Mouse (Mus musculus): ENCODE results near the gene Izumo4. TPM values are rescaled to one million over a fixed set of nuclear protein-coding genes. Genes with fewer than 3 reads are reported as not detected.

Izumo4 gene
- polyA plus RNA-seq, 2 experiments: 4.0 to 11.3 TPM

DNA sequence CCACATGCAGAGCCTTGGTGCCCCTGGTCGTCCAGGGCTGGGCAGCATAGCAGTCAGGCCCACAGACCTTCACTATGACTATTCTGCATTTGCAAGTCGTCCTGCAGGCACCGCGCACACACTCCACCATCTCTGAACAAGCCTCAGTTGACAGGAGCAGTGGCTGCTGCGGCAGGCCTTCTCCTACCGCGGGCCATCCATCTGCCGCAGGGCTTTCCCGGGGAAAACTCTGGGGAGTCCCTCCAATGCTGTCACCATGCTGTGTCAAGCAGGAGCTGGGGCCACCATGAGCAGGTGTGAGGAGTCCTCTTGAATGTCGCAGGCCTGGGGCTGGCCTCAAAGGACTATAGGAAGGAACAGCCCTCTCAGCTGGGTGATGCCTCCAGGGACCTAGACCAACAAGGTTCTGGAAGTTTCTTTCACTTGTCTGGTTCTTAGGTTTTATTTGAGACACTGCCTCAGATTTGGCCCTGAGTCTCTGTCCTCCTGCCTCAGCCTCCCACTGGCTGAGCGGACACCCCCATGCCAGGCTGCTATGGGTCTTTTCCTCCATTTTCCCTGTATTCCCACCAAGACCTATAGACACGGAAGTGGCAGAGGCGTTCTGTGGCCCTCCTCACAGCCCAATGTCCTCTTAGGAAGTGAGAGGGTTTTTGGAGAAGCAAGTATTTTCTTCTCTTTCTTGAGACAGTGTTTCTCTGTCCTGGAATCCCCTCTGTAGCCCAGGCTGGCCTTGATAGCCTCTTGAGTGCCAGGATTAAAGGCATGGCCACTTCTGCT is 7.6 kb upstream of the Izumo4 start:
- 85% methylated on average over 13 of the region's 13 CpGs for WGBS (ENCODE audit: insufficient replicate concordance)
- Histone ChIP-seq H3K9me3 (ENCODE audit: control insufficient read depth, low read length) (no peaks in the 10 kb centered on the region), H3K4me2 (ENCODE audit: low read depth) (no peak overlapping the region), H3K27me3 (ENCODE audit: control insufficient read depth, insufficient read depth, low read length) (no peaks in the 10 kb centered on the region), H3K27ac (peak overlapping the region; percentile 55), H3K4me3 (ENCODE audit: insufficient read depth in 1 of 2, low read depth in 2 of 2, low read length in 2 of 2) (no peak overlapping the region), H3K4me1 (replicated peaks; ENCODE audit: control insufficient read depth in 2 of 2, insufficient read depth in 2 of 2, low read length in 1 of 2) (peaks cover 49 to 64% of the 10 kb centered on the region in 2 experiments), H3K36me3 (replicated peaks; ENCODE audit: control insufficient read depth, insufficient read depth, low read depth) (peaks cover 11% of the 10 kb centered on the region), H3K9ac (replicated peaks) (no peak overlapping the region)
- TF ChIP-seq EP300 (IDR thresholded peaks at IDR 0.05; ENCODE audit: low read depth) (no peak), CTCF (IDR thresholded peaks at IDR 0.05; ENCODE audit: low read depth) (no peak)
- DNase-seq (ENCODE audit: low read depth in 3 of 3, low spot score in 3 of 3): no peak
- ATAC-seq (ENCODE audit: insufficient read depth): no peak

DNA sequence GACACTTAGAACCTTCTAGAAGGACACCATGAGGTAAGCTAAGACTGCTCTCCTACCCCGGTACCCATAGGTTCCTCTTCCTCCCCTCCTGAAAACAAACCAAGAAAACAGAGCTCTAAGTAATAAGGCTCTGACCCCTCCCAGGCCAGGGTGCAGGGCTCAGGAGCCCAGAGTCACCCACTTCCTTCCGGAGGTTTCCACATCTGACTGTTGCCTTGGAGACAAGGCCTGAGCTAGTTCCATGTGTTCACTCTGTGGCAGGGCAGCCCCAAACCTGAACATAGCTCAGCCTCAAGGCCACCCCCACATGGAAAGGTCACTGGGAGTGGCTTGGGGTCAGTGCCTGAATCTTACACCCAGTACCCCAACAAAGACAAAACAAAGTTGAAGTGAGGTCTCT is 6.8 kb upstream of the Izumo4 start:
- ATAC-seq (ENCODE audit: insufficient read depth) (peak; percentile 9; the same call in 1 of the 2 replicates), DNase-seq (ENCODE audit: low read depth in 3 of 3, low spot score in 3 of 3) (peak in 1 of 3 experiments; percentile 65)
- Histone ChIP-seq H3K4me1 (replicated peaks; ENCODE audit: control insufficient read depth in 2 of 2, insufficient read depth in 2 of 2, low read length in 1 of 2) (peaks cover 57 to 70% of the 10 kb centered on the region in 2 experiments), H3K9me3 (ENCODE audit: control insufficient read depth, low read length) (no peaks in the 10 kb centered on the region), H3K27ac (peak overlapping the region; percentile 55), H3K27me3 (ENCODE audit: control insufficient read depth, insufficient read depth, low read length) (no peaks in the 10 kb centered on the region), H3K4me3 (ENCODE audit: insufficient read depth in 1 of 2, low read depth in 2 of 2, low read length in 2 of 2) (no peak overlapping the region), H3K36me3 (replicated peaks; ENCODE audit: control insufficient read depth, insufficient read depth, low read depth) (peaks cover 4% of the 10 kb centered on the region), H3K4me2 (ENCODE audit: low read depth) (peak overlapping the region; percentile 41), H3K9ac (replicated peaks) (peak overlapping the region; percentile 47; the same call in 1 of the 2 replicates)
- WGBS (ENCODE audit: insufficient replicate concordance): 7% methylated on average over 2 of the region's 2 CpGs
- TF ChIP-seq CTCF (IDR thresholded peaks at IDR 0.05; ENCODE audit: low read depth) (no peak), EP300 (IDR thresholded peaks at IDR 0.05; ENCODE audit: low read depth) (no peak)

DNA sequence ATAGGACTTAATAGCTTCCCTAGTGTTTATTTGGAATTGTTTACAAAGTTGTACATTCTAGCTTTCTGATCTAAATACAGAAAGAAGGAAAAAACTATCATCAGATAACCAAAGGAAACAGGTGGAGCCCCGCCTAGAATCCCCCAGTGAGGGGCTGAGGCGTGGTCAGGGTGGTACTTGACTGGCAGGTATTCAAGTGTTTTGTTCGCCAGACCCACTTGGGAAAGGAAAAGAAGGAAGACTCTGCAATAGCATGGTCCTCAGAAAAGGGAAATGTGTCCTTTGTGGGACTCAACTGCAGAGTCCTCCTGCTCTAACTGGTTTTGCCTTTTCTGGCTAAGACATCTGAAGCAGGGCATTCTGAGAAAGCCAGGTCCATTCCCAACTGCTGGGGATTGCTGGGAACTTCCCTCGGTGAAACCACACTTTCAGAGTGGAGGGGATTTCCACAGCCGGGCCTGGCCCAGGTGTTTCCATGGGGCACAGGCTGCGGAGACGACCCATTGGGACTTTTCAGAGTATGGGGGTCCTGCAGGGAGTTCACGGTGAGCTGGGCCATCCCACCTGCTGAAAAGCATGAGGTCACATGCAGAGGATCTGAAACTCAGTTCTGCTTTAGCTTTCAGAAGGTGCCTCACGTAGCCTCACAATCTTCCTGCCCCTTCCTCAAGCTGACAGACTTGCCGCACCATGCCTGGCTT is 6.0 kb upstream of the Izumo4 start:
- peak overlapping the region; percentile 74 for H3K4me2 ChIP-seq (ENCODE audit: low read depth)
- no peaks in the 10 kb centered on the region for H3K9me3 ChIP-seq (ENCODE audit: control insufficient read depth, low read length)
- H3K36me3 ChIP-seq (replicated peaks; ENCODE audit: control insufficient read depth, insufficient read depth, low read depth): no peaks in the 10 kb centered on the region
- 36% methylated on average over 10 of the region's 10 CpGs for WGBS (ENCODE audit: insufficient replicate concordance)
- no peak for TF ChIP-seq CTCF (IDR thresholded peaks at IDR 0.05; ENCODE audit: low read depth)
- TF ChIP-seq EP300 (IDR thresholded peaks at IDR 0.05; ENCODE audit: low read depth): no peak
- H3K27ac ChIP-seq: peak overlapping the region; percentile 56
- no peak for ATAC-seq (ENCODE audit: insufficient read depth)
- peaks cover 65 to 77% of the 10 kb centered on the region in 2 experiments for H3K4me1 ChIP-seq (replicated peaks; ENCODE audit: control insufficient read depth in 2 of 2, insufficient read depth in 2 of 2, low read length in 1 of 2)
- no peak for DNase-seq (ENCODE audit: low read depth in 3 of 3, low spot score in 3 of 3)
- no peak overlapping the region; the same call in 1 of the 2 replicates for H3K9ac ChIP-seq (replicated peaks)
- no peak overlapping the region for H3K4me3 ChIP-seq (ENCODE audit: insufficient read depth in 1 of 2, low read depth in 2 of 2, low read length in 2 of 2)
- H3K27me3 ChIP-seq (ENCODE audit: control insufficient read depth, insufficient read depth, low read length): no peaks in the 10 kb centered on the region

DNA sequence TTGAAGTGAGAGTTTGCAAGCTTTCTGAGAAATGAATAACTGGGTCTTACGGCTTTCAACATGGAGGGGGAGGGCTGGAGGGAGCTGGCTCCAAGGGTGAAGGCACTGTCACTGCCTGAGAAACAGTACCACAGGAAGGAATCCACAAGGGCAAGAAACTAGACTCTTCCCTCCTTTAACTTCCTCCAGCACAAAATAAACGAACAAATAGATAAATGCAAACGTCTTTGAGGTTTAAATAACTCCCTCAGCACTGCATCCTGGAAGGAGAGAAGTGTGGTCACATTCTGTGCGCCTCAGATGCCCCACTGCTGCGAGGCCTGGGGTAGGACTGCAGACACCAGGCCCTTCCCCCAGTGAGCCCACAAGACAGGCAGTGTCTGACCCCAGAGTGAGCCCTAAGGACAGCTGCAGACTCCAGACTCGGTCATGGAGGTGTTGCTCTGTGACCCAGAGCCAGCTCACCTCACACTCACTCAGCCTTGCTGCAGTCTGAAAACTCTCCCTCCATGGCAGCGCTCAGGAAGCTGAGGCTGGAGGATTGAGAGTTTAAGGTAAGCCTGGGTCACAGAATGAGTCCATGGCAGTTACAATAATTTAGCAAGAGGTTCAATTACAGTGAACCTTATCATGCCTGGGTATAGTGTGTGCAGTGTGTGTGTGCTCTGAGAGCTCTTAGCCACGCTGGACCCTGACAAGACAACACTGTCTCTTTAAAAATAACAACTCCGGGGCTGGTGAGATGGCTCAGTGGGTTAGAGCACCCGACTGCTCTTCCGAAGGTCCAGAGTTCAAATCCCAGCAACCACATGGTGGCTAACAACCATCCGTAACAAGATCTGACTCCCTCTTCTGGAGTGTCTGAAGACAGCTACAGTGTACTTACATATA is 5.2 kb upstream of the Izumo4 start:
- H3K9ac ChIP-seq (replicated peaks): no peak overlapping the region
- DNase-seq (ENCODE audit: low read depth in 3 of 3, low spot score in 3 of 3) (no peak), ATAC-seq (ENCODE audit: insufficient read depth) (no peak)
- peaks cover 69 to 82% of the 10 kb centered on the region in 2 experiments for H3K4me1 ChIP-seq (replicated peaks; ENCODE audit: control insufficient read depth in 2 of 2, insufficient read depth in 2 of 2, low read length in 1 of 2)
- H3K4me3 ChIP-seq (ENCODE audit: insufficient read depth in 1 of 2, low read depth in 2 of 2, low read length in 2 of 2): no peak overlapping the region
- TF ChIP-seq EP300 (IDR thresholded peaks at IDR 0.05; ENCODE audit: low read depth): no peak
- TF ChIP-seq CTCF (IDR thresholded peaks at IDR 0.05; ENCODE audit: low read depth): no peak
- H3K4me2 ChIP-seq (ENCODE audit: low read depth): peak overlapping the region; percentile 74
- H3K36me3 ChIP-seq (replicated peaks; ENCODE audit: control insufficient read depth, insufficient read depth, low read depth): no peaks in the 10 kb centered on the region
- no peaks in the 10 kb centered on the region for H3K9me3 ChIP-seq (ENCODE audit: control insufficient read depth, low read length)
- peak overlapping the region; percentile 56 for H3K27ac ChIP-seq
- H3K27me3 ChIP-seq (ENCODE audit: control insufficient read depth, insufficient read depth, low read length): no peaks in the 10 kb centered on the region
- WGBS (ENCODE audit: insufficient replicate concordance): 29% methylated on average over 11 of the region's 12 CpGs
